Comparison of ENCODE assay signal across 8 mouse cellular contexts in the genomic region with DNA sequence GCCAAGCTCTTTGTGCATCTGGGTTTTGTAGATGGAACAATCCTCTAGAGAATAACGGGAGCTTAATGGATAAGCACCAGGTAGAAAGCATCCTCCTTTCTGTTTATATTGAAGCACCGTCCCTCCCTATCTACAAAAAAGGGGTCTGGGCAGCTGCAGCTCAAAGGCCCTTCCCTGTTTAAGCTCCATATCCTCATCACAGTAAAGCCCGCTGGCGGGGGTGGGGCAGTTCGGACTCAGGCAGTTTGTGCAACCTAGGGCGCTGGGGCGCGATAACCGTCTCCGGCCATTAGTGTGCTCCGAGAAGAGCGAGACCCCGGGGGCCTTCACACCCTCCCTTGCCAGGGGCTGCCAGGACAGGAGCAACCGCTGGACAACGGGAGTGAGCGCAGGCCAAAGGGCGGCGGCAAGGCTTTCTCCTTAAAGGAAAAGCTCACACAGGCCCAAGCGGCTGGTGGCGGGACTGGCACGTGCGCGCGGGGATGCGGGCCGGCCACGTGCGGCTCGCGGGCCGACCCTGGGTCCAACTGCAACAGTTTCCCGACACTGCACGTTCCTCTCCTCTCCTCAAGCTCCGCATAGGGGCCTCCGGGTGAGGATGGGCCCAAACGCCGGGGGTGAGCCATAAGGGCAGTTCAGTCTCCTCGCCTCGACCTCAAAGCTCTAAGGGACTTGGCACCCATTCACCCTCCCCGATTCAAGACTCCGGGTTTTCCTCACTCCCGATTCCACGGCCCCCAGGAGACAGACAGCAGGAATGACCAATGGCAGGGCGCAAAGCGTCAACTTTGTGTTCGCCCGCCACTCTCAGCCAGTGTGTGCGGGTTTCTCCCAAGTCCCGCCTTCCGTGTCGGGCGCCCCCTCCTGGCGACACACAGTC. TPM values are rescaled to one million over a fixed set of nuclear protein-coding genes. Genes with fewer than 3 reads are reported as not detected.
DNase-seq lines count a peak whose midpoint lies in the region; ATAC-seq lines count a peak whose summit lies in the region.

No protein-coding gene starts in this region.

- WGBS in hindbrain, embryonic 14.5 days: 2% methylated on average over 52 of the region's 53 CpGs

- H3K9ac ChIP-seq in hindbrain, embryonic 14.5 days: peak overlapping the region; percentile 93

- peak; percentile 99 for DNase-seq in R1 (ENCODE audit: low read depth, low spot score)
- DNase-seq in cerebellum, postnatal 25 days: peak; percentile 100
- peak; percentile 99 to 100 for DNase-seq in frontal cortex, postnatal 25 days (ENCODE audit: low spot score in 2 of 2)
- DNase-seq in hindbrain, embryonic 14.5 days (ENCODE audit: low spot score): peak; percentile 100
- DNase-seq in layer of hippocampus, postnatal 36 days: peak; percentile 99 to 100
- peak; percentile 99 for DNase-seq in lung, postnatal 36 days
- peak; percentile 100 for DNase-seq in retina, postnatal 7 days (ENCODE audit: low read depth, low spot score)
- DNase-seq in urinary bladder, adult 2 months (ENCODE audit: low spot score): peak; percentile 99

- no peaks in the 10 kb centered on the region for H3K27me3 ChIP-seq in hindbrain, embryonic 14.5 days (ENCODE audit: control insufficient read depth, insufficient read depth, low read length)

- peaks cover 19% of the 10 kb centered on the region for H3K4me1 ChIP-seq in hindbrain, embryonic 14.5 days (replicated peaks; ENCODE audit: control insufficient read depth, insufficient read depth, low read length)

- peaks cover 10% of the 10 kb centered on the region for H3K36me3 ChIP-seq in hindbrain, embryonic 14.5 days (replicated peaks; ENCODE audit: control insufficient read depth, insufficient read depth)

- peak overlapping the region; percentile 52 for H3K4me3 ChIP-seq in hindbrain, embryonic 14.5 days (replicated peaks; ENCODE audit: low read length)

- H3K27ac ChIP-seq in hindbrain, embryonic 14.5 days: peak overlapping the region; percentile 100

- peak overlapping the region; percentile 97 for H3K4me2 ChIP-seq in hindbrain, embryonic 14.5 days (replicated peaks)

- ATAC-seq in hindbrain, embryonic 14.5 days (ENCODE audit: low FRiP score): peak; percentile 76

- H3K9me3 ChIP-seq in hindbrain, embryonic 14.5 days (ENCODE audit: control insufficient read depth, low read length): no peaks in the 10 kb centered on the region

RNA-seq across cellular contexts. Expression of a gene that starts 1.7 kb away (rescaled TPM):
- 1,567 and 1,692 TPM in 2 replicates for polyA plus RNA-seq in hindbrain, embryonic 14.5 days (2014; fragmentation: Nextera tagmentation; extraction: Ambion mirVana)
- total RNA-seq in layer of hippocampus, postnatal 36 days (2021): 100 to 1,000 TPM; 507 to 508 TPM
- 836 and 1,054 TPM in 2 replicates for polyA plus RNA-seq in urinary bladder, adult 2 months (2012; rRNA removed)

RNA-seq across cellular contexts. Expression of a gene that starts 57.6 kb away (rescaled TPM):
- 96.6 and 112 TPM in 2 replicates for polyA plus RNA-seq in hindbrain, embryonic 14.5 days (2014; fragmentation: Nextera tagmentation; extraction: Ambion mirVana)
- 10 to 100 TPM; 54.1 to 59.4 TPM for total RNA-seq in layer of hippocampus, postnatal 36 days (2021)
- 48.0 and 49.0 TPM in 2 replicates for polyA plus RNA-seq in urinary bladder, adult 2 months (2012; rRNA removed)

RNA-seq across cellular contexts. Expression of a gene that starts 57.8 kb away (rescaled TPM):
- 50.5 and 55.3 TPM in 2 replicates for polyA plus RNA-seq in hindbrain, embryonic 14.5 days (2014; fragmentation: Nextera tagmentation; extraction: Ambion mirVana)
- total RNA-seq in layer of hippocampus, postnatal 36 days (2021): 10 to 100 TPM; 19.4 to 22.0 TPM
- 22.0 and 34.3 TPM in 2 replicates for polyA plus RNA-seq in urinary bladder, adult 2 months (2012; rRNA removed)

Comparison
In these comparisons a context has a peak if more than half of its experiments do, and no peak if none do; other contexts are left out.
1. Peak in every context shown above with its lines: DNase-seq, ATAC-seq, H3K4me3 ChIP-seq and H3K27ac ChIP-seq.